Mouse (Mus musculus): ENCODE data around the gene Ybey. TPM values are rescaled to one million over a fixed set of nuclear protein-coding genes. Genes with fewer than 3 reads are reported as not detected.

Ybey gene
- polyA plus RNA-seq, 1 experiment from 2014 or later = 5.9 TPM

DNA sequence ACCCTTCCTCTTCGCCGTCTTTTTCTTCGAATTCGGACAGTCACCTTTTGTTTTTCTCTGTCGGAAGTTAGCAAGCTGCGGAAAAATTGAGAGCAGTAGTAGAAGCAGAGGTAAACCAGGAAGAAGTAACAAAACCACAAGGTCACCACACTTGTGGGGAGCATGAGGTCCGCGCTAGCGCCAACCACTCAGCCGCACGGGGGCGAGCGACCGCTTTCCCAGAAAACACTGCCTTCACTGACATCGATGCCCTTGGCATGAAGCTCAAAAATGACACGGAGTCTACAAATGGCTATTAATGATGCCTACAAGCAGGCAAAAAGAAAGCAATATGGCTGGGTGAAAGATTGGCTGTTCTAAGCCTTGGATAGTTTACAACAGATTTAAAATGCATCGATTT, 28.6 kb downstream of the Ybey start, which contains the start of gene AC141477.1:
AC141477.1 (minus strand) TSS at position 164 of the 400 bp plus-strand sequence.
- Histone ChIP-seq H3K27ac (replicated peaks) (no peak within 1 kb of the TSS), H3K9me3 (replicated peaks) (no peaks in the 10 kb centered on the region), H3K4me3 (replicated peaks) (0 out of 2 replicates have a peak within 1 kb of the TSS, but pooled peaks have one; percentile 79), H3K4me2 (replicated peaks) (peak within 1 kb of the TSS; percentile 82; the same call in 1 of the 2 replicates), H3K27me3 (no peaks in the 10 kb centered on the region), H3K36me3 (peaks cover 41% of the 10 kb centered on the region), H3K4me1 (peaks cover 17% of the 10 kb centered on the region), H3K9ac (0 out of 2 replicates have a peak within 1 kb of the TSS, but pooled peaks have one; percentile 73)
- 95% methylated on average over 17 of the region's 17 CpGs for WGBS
- ATAC-seq (ENCODE audit: insufficient number of reproducible peaks, low FRiP score, low TSS enrichment, low read depth) = no peak

DNA sequence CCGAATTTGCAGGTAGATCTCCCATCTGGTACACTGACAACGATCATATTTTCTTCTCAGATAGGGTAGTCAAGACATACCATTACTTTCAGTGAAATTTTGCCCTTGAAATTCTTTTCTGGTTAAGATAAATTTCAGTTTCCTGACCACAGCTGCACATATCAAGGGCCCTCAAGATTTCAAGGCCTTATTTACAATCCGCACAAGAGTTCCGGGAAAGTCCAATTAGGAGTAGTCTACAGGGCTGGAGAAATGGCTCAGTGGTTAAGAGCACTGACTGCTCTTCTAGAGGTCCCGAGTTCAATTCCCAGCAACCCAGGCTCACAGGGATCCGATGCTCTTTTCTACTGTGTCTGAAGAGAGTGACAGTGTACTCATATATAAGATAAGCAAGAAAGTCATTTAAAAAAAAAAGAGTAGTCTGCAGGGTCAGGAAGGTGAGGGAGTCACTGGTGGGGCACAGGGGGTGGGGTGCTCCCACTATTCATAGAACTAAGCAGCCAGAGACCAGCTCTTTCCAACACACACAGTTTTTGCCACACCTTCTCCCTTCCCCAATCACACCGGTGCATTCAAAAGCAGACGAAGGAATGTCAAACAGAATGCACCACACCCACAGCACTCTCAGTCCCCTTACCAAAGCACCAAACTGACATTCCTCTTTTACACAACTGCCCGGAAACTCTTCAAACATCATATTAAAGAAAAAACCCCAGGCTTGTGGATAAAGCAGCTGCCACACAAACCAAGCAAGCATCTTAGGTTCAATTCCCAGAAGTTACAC, 29.6 kb downstream of the Ybey start:
- Histone ChIP-seq H3K4me2 (replicated peaks) (no peak overlapping the region), H3K9me3 (replicated peaks) (no peaks in the 10 kb centered on the region), H3K4me3 (replicated peaks) (no peak overlapping the region), H3K27me3 (no peaks in the 10 kb centered on the region), H3K9ac (no peak overlapping the region), H3K36me3 (peaks cover 51% of the 10 kb centered on the region), H3K27ac (replicated peaks) (no peak overlapping the region), H3K4me1 (peaks cover 17% of the 10 kb centered on the region)
- ATAC-seq (ENCODE audit: insufficient number of reproducible peaks, low FRiP score, low TSS enrichment, low read depth) = no peak
- 87% methylated on average over 9 of the region's 9 CpGs for WGBS

DNA sequence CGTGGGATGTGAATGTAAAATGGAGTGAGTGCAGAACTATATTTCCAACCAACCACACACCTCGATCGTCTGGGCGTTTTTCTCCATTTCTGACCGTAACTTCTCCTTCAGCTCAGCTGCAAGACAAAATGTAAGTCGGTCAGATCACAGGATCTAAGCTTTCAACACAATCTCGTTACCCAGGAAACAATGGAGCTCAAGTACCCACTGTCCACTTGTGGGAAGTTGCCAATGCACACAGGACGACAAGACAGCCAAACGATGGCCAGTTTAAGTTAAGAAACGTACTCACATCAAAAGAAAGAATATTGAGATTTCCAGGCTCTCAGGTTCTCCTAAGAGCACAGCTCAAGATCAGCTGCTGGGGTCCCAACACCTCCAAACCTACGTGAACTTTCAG, 35.0 kb downstream of the Ybey start:
- no peaks in the 10 kb centered on the region for H3K9me3 ChIP-seq (replicated peaks)
- ATAC-seq (ENCODE audit: insufficient number of reproducible peaks, low FRiP score, low TSS enrichment, low read depth) = no peak
- H3K27ac ChIP-seq (replicated peaks) = no peak overlapping the region
- no peaks in the 10 kb centered on the region for H3K27me3 ChIP-seq
- 93% methylated on average over 11 of the region's 11 CpGs for WGBS
- H3K9ac ChIP-seq = no peak overlapping the region
- no peaks in the 10 kb centered on the region for H3K4me1 ChIP-seq
- H3K36me3 ChIP-seq = peaks cover 96% of the 10 kb centered on the region
- no peak overlapping the region for H3K4me3 ChIP-seq (replicated peaks)
- no peak overlapping the region for H3K4me2 ChIP-seq (replicated peaks)

DNA sequence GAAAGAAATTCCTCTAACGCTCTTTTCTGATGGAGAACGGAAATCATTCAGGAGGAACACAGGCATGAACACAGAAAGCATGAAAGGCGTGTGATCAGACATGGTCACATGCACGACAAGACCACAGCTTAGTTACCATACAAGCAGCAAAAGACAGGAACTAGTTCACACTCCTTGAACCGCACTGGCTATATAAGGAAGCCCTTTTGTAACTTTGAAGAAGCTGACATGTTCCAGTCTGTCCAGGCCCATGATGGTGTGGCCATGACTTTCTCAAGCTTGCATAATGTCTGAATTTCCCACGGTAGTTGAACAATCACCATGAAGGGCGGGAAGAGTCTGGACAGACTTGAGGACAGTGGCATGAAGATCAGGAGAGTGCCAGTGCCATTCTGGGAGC, 43.2 kb downstream of the Ybey start:
- H3K4me2 ChIP-seq (replicated peaks) = no peak overlapping the region
- H3K27ac ChIP-seq (replicated peaks) = no peak overlapping the region
- peaks cover 96% of the 10 kb centered on the region for H3K36me3 ChIP-seq
- H3K4me1 ChIP-seq = no peaks in the 10 kb centered on the region
- H3K9ac ChIP-seq = no peak overlapping the region
- no peak overlapping the region for H3K4me3 ChIP-seq (replicated peaks)
- no peaks in the 10 kb centered on the region for H3K9me3 ChIP-seq (replicated peaks)
- no peak for ATAC-seq (ENCODE audit: insufficient number of reproducible peaks, low FRiP score, low TSS enrichment, low read depth)
- 95% methylated on average over 7 of the region's 7 CpGs for WGBS
- H3K27me3 ChIP-seq = no peaks in the 10 kb centered on the region

DNA sequence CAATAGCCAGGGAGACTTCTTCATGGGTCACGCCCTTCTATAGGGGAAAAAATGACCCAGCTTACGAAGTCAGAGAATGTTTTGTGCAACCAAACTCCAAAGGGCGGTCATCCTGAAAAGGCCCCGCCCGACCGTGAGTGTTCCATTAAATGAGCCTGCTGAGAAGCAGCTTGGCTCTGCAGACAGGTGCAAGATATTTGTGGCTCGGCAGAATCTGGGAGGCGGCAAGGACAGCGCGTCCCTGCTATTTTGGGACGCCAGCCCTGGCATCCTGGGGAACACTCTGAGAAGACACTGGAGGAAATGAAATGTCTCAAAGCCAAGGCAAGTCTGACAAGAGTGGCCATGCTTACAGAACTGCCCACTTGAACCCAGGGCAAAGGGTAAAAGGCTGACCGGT, 52.1 kb downstream of the Ybey start:
- no peaks in the 10 kb centered on the region for H3K4me1 ChIP-seq
- no peak overlapping the region for H3K27ac ChIP-seq (replicated peaks)
- H3K4me2 ChIP-seq (replicated peaks) = no peak overlapping the region
- H3K36me3 ChIP-seq = peaks cover 92% of the 10 kb centered on the region
- no peak for ATAC-seq (ENCODE audit: insufficient number of reproducible peaks, low FRiP score, low TSS enrichment, low read depth)
- no peaks in the 10 kb centered on the region for H3K9me3 ChIP-seq (replicated peaks)
- H3K9ac ChIP-seq = no peak overlapping the region
- H3K27me3 ChIP-seq = no peaks in the 10 kb centered on the region
- WGBS = 87% methylated on average over 12 of the region's 12 CpGs
- no peak overlapping the region for H3K4me3 ChIP-seq (replicated peaks)

Other genes starting within 250 kb of the Ybey start
- gene Prmt2, start 231.2 kb downstream of the Ybey start, polyA plus RNA-seq (2015; fragmentation: Nextera tagmentation; extraction: Ambion mirVana) = 59.4 and 61.7 TPM in 2 replicates
- 8.5 and 9.3 TPM in 2 replicates for gene S100b, start 215.3 kb downstream of the Ybey start, polyA plus RNA-seq (2015; fragmentation: Nextera tagmentation; extraction: Ambion mirVana)
- gene Dip2a, start 123.8 kb downstream of the Ybey start, polyA plus RNA-seq (2015; fragmentation: Nextera tagmentation; extraction: Ambion mirVana) = 13.5 and 14.1 TPM in 2 replicates
- not detected in 2 replicates for gene AC141477.1, start 28.7 kb downstream of the Ybey start, polyA plus RNA-seq (2015; fragmentation: Nextera tagmentation; extraction: Ambion mirVana)
- gene Pcnt, start 26.3 kb downstream of the Ybey start, polyA plus RNA-seq (2015; fragmentation: Nextera tagmentation; extraction: Ambion mirVana) = 15.9 and 18.1 TPM in 2 replicates
- gene 2610028H24Rik, start 20.0 kb downstream of the Ybey start, polyA plus RNA-seq (2015; fragmentation: Nextera tagmentation; extraction: Ambion mirVana) = 5.4 and 8.7 TPM in 2 replicates
- 49.4 and 52.6 TPM in 2 replicates for gene Mcm3ap, start 187 bp downstream of the Ybey start, polyA plus RNA-seq (2015; fragmentation: Nextera tagmentation; extraction: Ambion mirVana)
- gene Lss, start 62.5 kb upstream of the Ybey start, polyA plus RNA-seq (2015; fragmentation: Nextera tagmentation; extraction: Ambion mirVana) = 28.3 and 38.6 TPM in 2 replicates
- gene Spatc1l, start 93.2 kb upstream of the Ybey start, polyA plus RNA-seq (2015; fragmentation: Nextera tagmentation; extraction: Ambion mirVana) = 0.13 TPM in 1 of 2 replicates, not detected in the other
- gene Ftcd, start 106.5 kb upstream of the Ybey start, polyA plus RNA-seq (2015; fragmentation: Nextera tagmentation; extraction: Ambion mirVana) = 0.14 TPM in 1 of 2 replicates, not detected in the other
- 390 and 438 TPM in 2 replicates for gene Col6a2, start 154.5 kb upstream of the Ybey start, polyA plus RNA-seq (2015; fragmentation: Nextera tagmentation; extraction: Ambion mirVana)

Data from embryonic facial prominence, embryonic 15.5 days (tissue).